Comparison of ENCODE assay signal across 29 mouse cellular contexts in the genomic region with DNA sequence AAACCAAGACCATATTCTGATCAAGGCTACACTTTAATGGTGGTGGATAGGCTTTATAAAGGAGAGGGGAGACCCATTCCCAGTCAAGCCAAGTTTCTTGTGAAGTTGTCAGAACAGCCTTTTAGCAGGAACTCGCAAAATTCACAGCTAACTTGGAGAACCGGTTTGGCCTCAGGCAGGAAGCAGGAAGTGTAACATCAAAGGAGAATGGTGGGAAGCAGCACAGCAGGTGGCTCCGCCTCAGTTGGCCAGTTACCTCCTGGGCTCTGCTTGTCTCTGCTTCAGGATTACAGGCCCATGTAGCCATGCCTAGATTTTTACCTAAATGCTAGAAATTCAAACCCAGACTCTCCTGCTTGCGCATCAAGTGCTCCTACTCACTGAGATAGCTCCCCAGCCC.
A peak's percentile ranks its signal among the peaks of the same experiment; 100 is the strongest.
DNase-seq lines count a peak whose midpoint lies in the region; ATAC-seq and TF ChIP-seq lines count a peak whose summit lies in the region.
"Had no signal": no experiment of that assay in that cellular context is flagged by ENCODE, and none has a peak within 500 bp of the region (broad histone marks: within the 10 kb centered on the region; RNA-seq: fewer than 3 reads in every experiment).

No protein-coding gene starts in this region.

- H3K27me3 ChIP-seq in hindbrain, embryonic 10.5 days (ENCODE audit: insufficient read depth, poor library complexity, severe bottlenecking), result no peaks in the 10 kb centered on the region
- no peaks in the 10 kb centered on the region for H3K27me3 ChIP-seq in hindbrain, postnatal 0 days (ENCODE audit: insufficient read depth, low read length)
- no peaks in the 10 kb centered on the region for H3K27me3 ChIP-seq in forebrain, embryonic 16.5 days (replicated peaks; ENCODE audit: control insufficient read depth, insufficient read depth, low read length)
- H3K27me3 ChIP-seq: embryonic facial prominence, embryonic 15.5 days; heart, embryonic 12.5 days; hindbrain, embryonic 12.5 days; liver, embryonic 15.5 days had no signal

- H3K4me3 ChIP-seq in hindbrain, embryonic 10.5 days, result no peak overlapping the region
- no peak overlapping the region for H3K4me3 ChIP-seq in hindbrain, postnatal 0 days (ENCODE audit: low read length)
- no peak overlapping the region for H3K4me3 ChIP-seq in forebrain, embryonic 16.5 days (replicated peaks; ENCODE audit: low read length)
- H3K4me3 ChIP-seq: embryonic facial prominence, embryonic 15.5 days; heart, embryonic 12.5 days; hindbrain, embryonic 12.5 days; liver, embryonic 15.5 days had no signal

- H3K27ac ChIP-seq in hindbrain, embryonic 10.5 days, result no peak overlapping the region
- no peak overlapping the region for H3K27ac ChIP-seq in hindbrain, postnatal 0 days
- no peak overlapping the region for H3K27ac ChIP-seq in forebrain, embryonic 16.5 days (ENCODE audit: low read length)
- H3K27ac ChIP-seq: embryonic facial prominence, embryonic 15.5 days; hindbrain, embryonic 12.5 days; liver, embryonic 15.5 days had no signal

- no peaks in the 10 kb centered on the region for H3K4me1 ChIP-seq in hindbrain, embryonic 10.5 days (replicated peaks)
- no peaks in the 10 kb centered on the region for H3K4me1 ChIP-seq in hindbrain, postnatal 0 days (ENCODE audit: insufficient read depth, low read length)
- H3K4me1 ChIP-seq in forebrain, embryonic 16.5 days (replicated peaks; ENCODE audit: control insufficient read depth, insufficient read depth, low read length), result no peaks in the 10 kb centered on the region
- H3K4me1 ChIP-seq: embryonic facial prominence, embryonic 15.5 days; heart, embryonic 12.5 days; hindbrain, embryonic 12.5 days; liver, embryonic 15.5 days had no signal

- H3K9ac ChIP-seq in hindbrain, postnatal 0 days (replicated peaks; ENCODE audit: low read length), result no peak overlapping the region
- H3K9ac ChIP-seq in forebrain, embryonic 16.5 days (replicated peaks; ENCODE audit: low read depth, low read length), result no peak overlapping the region
- H3K9ac ChIP-seq: embryonic facial prominence, embryonic 15.5 days; forebrain, postnatal 0 days; heart, embryonic 12.5 days; hindbrain, embryonic 12.5 days; liver, embryonic 15.5 days had no signal

- peak; percentile 2 for DNase-seq in hindbrain, embryonic 10.5 days (ENCODE audit: low spot score)
- no peak for DNase-seq in hindbrain, postnatal 0 days (ENCODE audit: low spot score)
- DNase-seq in urinary bladder, postnatal 14 days (ENCODE audit: low spot score), result peak; percentile 8
- no peak for DNase-seq in urinary bladder, postnatal 36 days (ENCODE audit: low spot score in 2 of 2)
- DNase-seq in forelimb bud, embryonic 11.5 days (ENCODE audit: low read depth, low spot score), result peak; percentile 18
- no peak for DNase-seq in ovary, postnatal 10 days (ENCODE audit: low spot score)
- DNase-seq in left cerebral cortex, postnatal 4 days, result no peak
- DNase-seq: adrenal gland, postnatal 14 days; cerebellum, adult 8-10 months; cerebellum, postnatal 36 days; forebrain, postnatal 0 days; gastrocnemius, postnatal 25 days; heart, adult 18-20 months; heart, postnatal 10 days; kidney, adult 8-10 months; kidney, postnatal 36 days; liver; lung, postnatal 10 days; right cerebral cortex, adult 18-20 months had no signal

- H3K4me2 ChIP-seq in hindbrain, postnatal 0 days (ENCODE audit: low read depth, low read length), result no peak overlapping the region
- no peak overlapping the region for H3K4me2 ChIP-seq in forebrain, embryonic 16.5 days (ENCODE audit: low read length)
- H3K4me2 ChIP-seq: embryonic facial prominence, embryonic 15.5 days; heart, embryonic 12.5 days; hindbrain, embryonic 12.5 days; liver, embryonic 15.5 days; midbrain, embryonic 11.5 days had no signal

- intact Hi-C loops in left cerebral cortex, postnatal 4 days (cut with DNase I), result no loop called here

- 0 out of 2 replicates have a peak, but pooled peaks cover 4% of the 10 kb centered on the region for H3K9me3 ChIP-seq in hindbrain, embryonic 10.5 days
- no peaks in the 10 kb centered on the region for H3K9me3 ChIP-seq in hindbrain, postnatal 0 days (ENCODE audit: low read length)
- no peaks in the 10 kb centered on the region for H3K9me3 ChIP-seq in forebrain, embryonic 16.5 days (ENCODE audit: control insufficient read depth, low read length)
- H3K9me3 ChIP-seq: embryonic facial prominence, embryonic 15.5 days; G1E; heart, embryonic 12.5 days; hindbrain, embryonic 12.5 days; liver, embryonic 15.5 days had no signal

- no peaks in the 10 kb centered on the region for H3K36me3 ChIP-seq in hindbrain, embryonic 10.5 days
- H3K36me3 ChIP-seq in hindbrain, postnatal 0 days (ENCODE audit: insufficient read depth, low read length), result no peaks in the 10 kb centered on the region
- no peaks in the 10 kb centered on the region for H3K36me3 ChIP-seq in forebrain, embryonic 16.5 days (ENCODE audit: control insufficient read depth, insufficient read depth)
- H3K36me3 ChIP-seq: embryonic facial prominence, embryonic 15.5 days; G1E; heart, embryonic 12.5 days; hindbrain, embryonic 12.5 days; liver, embryonic 15.5 days had no signal

- no peak for TF ChIP-seq CTCF in hindbrain, postnatal 0 days (IDR thresholded peaks at IDR 0.05; ENCODE audit: low read depth)

- 57% methylated on average over 4 of the region's 4 CpGs for WGBS in hindbrain, embryonic 10.5 days
- WGBS in hindbrain, postnatal 0 days, result 61% methylated on average over 4 of the region's 4 CpGs
- WGBS in forebrain, embryonic 16.5 days, result 61% methylated on average over 4 of the region's 4 CpGs

- ATAC-seq in hindbrain, postnatal 0 days, result no peak
- ATAC-seq in forebrain, embryonic 16.5 days, result no peak
- ATAC-seq: CD4-positive, CD25-positive, alpha-beta regulatory T cell, adult 4 months; forebrain, postnatal 0 days; inflammation-experienced regulatory T-cells, adult 6 months; Patski had no signal

Comparison
In these comparisons a context has a peak if more than half of its experiments do, and no peak if none do; other contexts are left out.
1. DNase-seq: peak in hindbrain, embryonic 10.5 days (single experiment), urinary bladder, postnatal 14 days (single experiment) and forelimb bud, embryonic 11.5 days (single experiment); none in hindbrain, postnatal 0 days (single experiment), urinary bladder, postnatal 36 days (0 of 2), ovary, postnatal 10 days (single experiment) and left cerebral cortex, postnatal 4 days (single experiment).